Mouse (Mus musculus) spleen, postnatal 10 days (tissue): Measurements from ENCODE around the gene Plekha6.

Source experiments
- DNase-seq, 2 experiments: peaks; one replicate each; pipeline ENCODE4 v3.0.0; 2021 to 2022; ENCODE audit warnings: low spot score in 2 of 2

The Plekha6 gene

GRCm38 (mm10) chr1:133163820-133164431 is at the start of gene Plekha6:
Gene Plekha6, plus strand, starts transcription at chr1:133164210.
- peak; percentile 27 to 37 for DNase-seq

DNA sequence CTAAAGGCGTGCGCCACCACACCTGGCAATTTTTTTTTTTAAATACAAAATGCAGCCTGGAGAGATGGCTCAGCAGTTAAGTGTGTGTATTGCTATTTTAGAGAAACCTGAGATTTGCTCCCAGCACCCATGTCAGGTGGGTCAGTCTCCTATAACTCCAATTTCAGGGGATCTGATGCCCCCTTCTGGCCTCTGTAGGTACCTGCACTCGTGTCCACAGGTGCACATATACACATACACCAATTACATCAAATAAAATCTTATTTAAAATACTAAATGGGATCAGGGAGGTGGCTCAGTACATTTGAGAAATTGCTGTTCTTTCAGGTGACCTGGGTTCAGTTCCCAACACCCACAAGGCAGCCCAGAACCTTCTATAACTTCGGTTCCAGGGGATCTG is 47.9 kb upstream of the Plekha6 start:
- DNase-seq, result no peak

- peak in 1 of 2 experiments; percentile 48 for DNase-seq
Measured at GRCm38 (mm10) chr1:133118127-133118526, 45.9 kb upstream of the Plekha6 start.

- DNase-seq, result no peak
Measured at GRCm38 (mm10) chr1:133118844-133119243, 45.2 kb upstream of the Plekha6 start.

DNA sequence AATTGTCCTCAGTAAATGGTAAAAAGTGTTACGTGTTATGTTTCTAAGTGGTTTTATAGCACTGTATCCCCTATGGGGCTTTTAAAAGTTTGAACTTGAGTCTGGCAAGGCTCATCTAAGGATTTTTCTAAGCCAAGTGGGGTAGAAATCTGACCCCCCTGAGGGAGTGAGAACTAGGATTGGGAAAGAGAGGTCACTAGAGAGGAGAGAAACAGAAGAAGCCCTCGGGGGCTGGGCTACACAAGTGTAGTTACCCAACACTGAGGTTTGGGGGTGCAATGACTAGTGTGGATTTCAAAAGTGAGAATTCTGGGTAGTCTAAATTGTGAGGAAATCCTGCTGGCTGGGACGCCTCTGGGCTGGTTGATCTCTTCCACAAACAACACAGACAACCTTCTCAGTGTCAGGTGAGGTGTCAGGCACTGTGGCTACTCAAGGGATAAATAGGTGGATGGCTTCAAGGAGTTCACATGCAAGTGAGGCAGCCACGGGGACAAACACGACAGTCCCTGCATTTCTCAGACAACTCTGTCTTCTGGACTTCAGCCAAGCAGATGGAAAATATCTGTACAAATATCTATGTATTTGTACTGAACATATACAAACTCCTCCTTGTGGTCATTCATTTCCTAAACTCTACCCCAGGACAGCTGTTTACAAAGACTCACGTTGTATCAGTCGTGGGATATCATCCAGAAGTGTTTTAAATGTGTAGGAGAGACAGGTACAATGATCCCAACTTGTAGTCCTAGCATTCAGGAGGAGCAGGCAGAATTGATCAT is 43.9 kb upstream of the Plekha6 start:
- no peak for DNase-seq

DNA sequence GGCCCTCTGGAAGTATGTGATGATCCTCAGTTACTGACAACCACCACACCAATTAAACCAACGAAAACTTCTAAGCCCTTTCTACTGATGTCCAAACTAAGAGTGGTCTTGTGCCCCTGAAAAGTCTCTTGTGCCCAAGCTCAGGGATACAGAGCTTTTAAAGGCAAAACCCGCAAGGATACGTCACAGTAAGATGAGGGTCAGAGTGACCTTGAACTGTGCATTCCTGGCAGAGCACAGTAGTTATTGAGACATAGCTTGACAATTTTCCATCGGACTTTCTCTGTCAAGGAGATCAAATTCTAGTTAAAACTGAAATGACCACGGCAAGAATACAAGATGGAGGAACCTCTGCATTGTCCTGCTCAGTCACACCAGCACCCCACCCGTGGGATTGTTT is 42.8 kb upstream of the Plekha6 start:
- no peak for DNase-seq

DNA sequence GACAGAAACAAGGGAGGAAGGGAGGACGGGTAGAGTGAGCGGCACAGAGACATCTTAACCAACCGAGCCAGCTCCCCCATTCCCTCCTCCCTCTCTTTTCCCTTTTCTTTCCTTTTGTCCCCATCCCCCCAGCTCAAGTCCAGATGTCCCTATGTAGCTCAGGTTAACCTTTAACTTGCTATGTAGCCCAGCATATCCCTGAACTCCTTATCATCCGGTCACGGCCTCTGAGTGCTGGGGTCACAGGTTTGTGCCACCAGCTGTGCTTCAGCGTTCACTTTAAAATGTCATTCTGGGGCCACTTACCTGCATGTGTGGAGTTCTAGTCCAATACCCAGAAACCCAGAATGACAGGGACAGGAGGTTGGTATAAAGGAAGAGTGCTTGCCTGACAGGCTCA is 39.9 kb upstream of the Plekha6 start:
- DNase-seq, result no peak

GRCm38 (mm10) chr1:133125640-133126364 is 38.2 kb upstream of the Plekha6 start:
- DNase-seq, result peak in 1 of 2 experiments; percentile 49

DNA sequence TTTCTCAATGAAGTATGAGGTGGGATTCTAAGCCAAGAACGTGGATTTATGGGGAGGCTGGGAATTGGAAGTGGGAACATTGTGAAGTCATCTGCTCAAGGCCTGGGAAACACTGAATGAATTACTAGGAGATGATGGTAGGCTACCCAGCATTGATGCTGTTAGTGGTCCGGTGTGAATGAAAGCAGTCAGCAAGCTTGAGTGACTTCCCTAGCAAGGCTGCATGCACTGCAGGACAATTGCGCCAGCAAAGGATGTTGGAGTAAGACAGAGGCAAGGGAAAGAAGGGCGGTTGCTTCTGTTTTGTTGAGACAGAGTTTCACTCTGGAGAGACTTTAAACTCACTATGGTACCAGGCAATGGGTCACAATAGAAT is 37.7 kb upstream of the Plekha6 start:
- no peak for DNase-seq

- no peak for DNase-seq
Measured at GRCm38 (mm10) chr1:133127328-133127727, 36.7 kb upstream of the Plekha6 start.

DNA sequence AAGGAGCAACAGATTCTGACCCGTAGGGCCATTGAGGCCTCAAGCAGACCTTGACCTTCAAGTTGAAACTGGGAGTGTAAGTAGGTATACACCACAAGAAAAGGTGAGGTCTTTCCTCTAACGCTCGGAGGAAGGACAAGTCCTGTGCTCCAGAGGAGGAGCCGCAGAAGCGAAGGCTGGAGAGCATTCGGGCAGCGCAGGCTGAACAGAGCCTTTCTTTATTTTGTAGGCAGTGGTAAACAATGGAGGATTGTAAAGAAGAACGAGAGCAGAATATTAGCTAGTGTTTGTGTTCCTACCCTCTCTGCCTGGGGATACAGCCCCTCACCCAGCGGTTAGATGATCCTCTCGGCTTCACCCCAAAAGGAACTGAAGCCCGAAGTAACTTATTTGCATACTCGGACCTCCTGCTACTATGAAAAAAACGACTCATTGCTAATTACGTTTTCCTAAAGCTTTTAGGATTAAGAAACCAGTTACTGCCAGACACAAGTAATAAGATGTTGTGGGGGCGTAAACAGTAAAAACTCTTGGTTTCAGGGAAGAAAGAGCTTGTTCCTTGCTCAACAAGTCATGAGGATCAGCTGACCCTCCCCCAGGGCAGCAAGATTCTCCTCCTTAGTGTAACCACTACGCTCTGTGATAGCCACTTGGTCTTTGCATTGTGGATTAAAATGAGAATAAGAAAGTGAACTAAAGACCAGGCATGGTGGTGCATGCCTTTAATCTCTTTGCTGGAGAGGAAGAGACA is 34.4 kb upstream of the Plekha6 start:
- peak; percentile 30 to 34 for DNase-seq

GRCm38 (mm10) chr1:133130638-133131560 is 33.1 kb upstream of the Plekha6 start, which contains the start of gene Ppp1r15b:
Gene Ppp1r15b, plus strand, starts transcription at chr1:133131143.
- peak; percentile 93 to 98 for DNase-seq

DNA sequence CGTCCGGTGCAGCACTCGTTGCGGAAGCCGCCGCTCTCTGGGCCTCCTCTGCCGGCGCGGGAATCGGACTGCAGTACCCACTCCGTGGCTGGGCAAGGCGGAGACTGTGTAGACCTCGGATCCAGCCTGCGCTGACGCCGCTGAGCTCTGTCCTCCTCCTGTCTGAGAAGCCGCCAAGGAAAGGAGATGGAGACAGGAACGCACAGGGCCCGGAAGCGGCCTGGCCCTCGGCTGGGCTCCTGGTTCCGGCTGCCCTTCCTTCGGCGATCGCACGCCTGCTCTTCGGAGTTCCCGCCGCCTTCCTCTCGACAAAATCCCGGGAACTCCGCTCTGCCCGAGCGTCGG is 32.5 kb upstream of the Plekha6 start:
- no peak for DNase-seq

DNA sequence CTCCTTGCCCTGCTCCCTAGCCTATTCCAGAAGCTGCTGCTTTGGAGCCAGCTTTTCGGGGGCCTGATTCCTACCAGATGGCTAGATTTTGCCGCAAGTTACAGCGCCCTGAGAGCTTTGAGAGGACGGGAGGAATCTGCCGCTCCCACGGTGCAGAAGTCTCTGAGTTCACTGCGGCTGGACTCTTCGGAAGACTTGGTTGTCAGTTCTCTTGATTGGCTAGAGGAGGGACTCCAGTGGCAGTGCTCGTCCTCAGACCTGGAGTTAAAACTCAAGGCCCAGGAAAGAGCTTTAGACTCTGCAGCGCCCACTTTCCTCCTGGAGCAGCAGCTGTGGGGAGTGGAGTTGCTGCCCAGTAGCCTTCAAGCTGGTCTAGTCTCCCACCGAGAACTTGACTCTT is 32.1 kb upstream of the Plekha6 start:
- DNase-seq, result peak; percentile 50 to 64

- DNase-seq, result peak; percentile 49 to 50
Measured at GRCm38 (mm10) chr1:133132388-133133326, 31.4 kb upstream of the Plekha6 start.

DNA sequence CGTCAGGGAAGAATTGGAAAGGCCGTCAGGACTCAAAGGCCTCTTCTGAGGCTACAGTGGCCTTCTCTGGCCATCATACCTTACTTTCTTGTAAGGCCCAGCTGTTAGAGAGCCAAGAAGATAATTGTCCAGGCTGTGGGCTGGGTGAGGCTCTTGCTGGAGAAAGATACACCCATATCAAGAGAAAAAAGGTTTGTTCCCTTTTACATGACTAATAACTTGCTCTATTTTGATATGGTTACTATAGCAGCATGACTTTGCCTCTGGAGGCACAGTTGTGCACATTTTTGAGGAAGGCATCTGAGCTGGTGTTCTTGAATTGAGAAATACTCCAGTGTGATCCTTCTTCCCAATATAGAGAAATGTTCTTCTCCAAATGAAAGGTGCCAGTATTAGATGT is 30.6 kb upstream of the Plekha6 start:
- DNase-seq, result peak in 1 of 2 experiments; percentile 25

- DNase-seq, result peak in 1 of 2 experiments; percentile 31
Measured at GRCm38 (mm10) chr1:133134071-133134470, 29.9 kb upstream of the Plekha6 start.

DNA sequence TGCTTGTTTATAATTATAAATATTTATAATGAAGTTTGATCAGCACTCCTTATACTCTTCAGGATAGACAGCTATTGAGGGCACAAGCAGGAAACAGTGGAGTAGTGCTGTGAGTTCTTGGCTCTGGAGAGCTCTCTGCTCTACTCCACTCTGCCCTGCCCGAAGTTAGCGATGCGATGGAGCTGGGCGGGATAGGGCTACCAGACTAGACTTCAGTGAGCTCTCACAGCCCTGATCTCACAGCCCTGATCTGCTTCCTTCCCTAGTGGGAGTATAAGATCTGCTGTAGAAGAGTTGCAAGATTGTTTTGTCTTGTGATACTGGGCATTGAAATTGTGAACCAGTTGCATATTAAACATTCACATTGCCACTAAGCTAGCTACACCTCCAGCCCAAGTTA is 29.1 kb upstream of the Plekha6 start:
- peak; percentile 30 to 48 for DNase-seq

DNA sequence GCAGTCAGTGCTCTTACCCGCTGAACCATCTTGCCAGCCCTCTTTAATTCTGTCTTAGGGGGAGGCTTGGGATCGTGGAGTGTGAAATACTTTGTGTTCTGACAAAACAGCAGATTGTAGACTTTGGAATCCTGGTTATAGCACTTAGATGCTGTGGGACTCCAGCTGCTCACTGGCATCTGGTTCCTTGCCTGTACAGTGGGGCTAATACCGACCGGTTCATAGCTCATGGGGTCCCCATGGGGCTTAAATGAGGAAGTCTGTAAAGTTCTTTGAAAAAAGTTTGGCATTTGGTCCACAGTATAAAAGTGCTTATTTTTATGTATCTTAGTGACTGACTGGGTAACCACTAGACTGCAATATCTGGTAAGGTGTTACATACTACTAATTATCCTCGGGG is 28.2 kb upstream of the Plekha6 start:
- no peak for DNase-seq

DNA sequence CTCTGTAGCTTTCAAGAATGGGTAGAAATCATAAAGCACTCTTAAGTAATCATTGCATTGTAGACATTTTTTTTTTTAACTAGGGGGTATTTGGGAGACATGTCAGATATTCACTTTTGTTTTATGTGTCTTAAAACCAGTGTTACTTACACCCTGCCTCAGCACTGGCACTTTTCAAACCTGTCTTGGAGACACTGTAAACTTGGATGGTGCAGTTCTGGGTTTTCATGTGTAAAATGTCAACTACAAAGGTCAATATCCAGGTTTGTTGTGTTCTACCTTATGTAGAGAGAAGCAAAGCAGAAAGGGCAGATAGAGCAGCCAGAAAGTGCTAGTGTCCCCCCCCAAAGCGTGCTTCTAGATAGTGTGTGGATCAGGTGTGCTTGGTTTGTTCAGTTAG is 25.6 kb upstream of the Plekha6 start:
- DNase-seq, result no peak
